Mouse (Mus musculus) forebrain, postnatal 0 days (tissue): ENCODE results near the gene Aebp2. TPM values are rescaled to one million over a fixed set of nuclear protein-coding genes. Genes with fewer than 3 reads are reported as not detected.
A peak's percentile ranks its signal among the peaks of the same experiment; 100 is the strongest.

Experiments used
- ATAC-seq: fragments of 200-750 bp; cut with Nextera tagmentation; 2 replicates; pipeline ENCODE4 v1.8.0; 2017; ENCODE audit warnings: mild to moderate bottlenecking, moderate library complexity
- DNase-seq: peaks from one replicate; pipeline ENCODE4 v3.0.0-alpha.2; 2015
- H3K27ac ChIP-seq: fragments of 300-500 bp; sonication (generic); 2 replicates; pipeline ENCODE4 v1.5.1; 2014; ENCODE audit warnings: low read depth, mild to moderate bottlenecking, antibody characterized with exemption, low read length, moderate library complexity, mixed read lengths
- H3K27me3 ChIP-seq: fragments of 300-500 bp; sonication (generic); 2 replicates; pipeline ENCODE4 v1.6.1; 2014; ENCODE audit warnings: mild to moderate bottlenecking, low read length, mixed read lengths; ENCODE audit not compliant: insufficient read depth
- H3K36me3 ChIP-seq: fragments of 300-500 bp; sonication (generic); 2 replicates; pipeline ENCODE4 v1.6.1; 2014; ENCODE audit warnings: mild to moderate bottlenecking, moderate library complexity; ENCODE audit not compliant: insufficient read depth
- H3K4me1 ChIP-seq: fragments of 300-500 bp; sonication (generic); 2 replicates; pipeline ENCODE4 v1.6.1; 2014; ENCODE audit warnings: antibody characterized with exemption; ENCODE audit not compliant: insufficient read depth
- H3K4me2 ChIP-seq: fragments of 300-500 bp; sonication (generic); 2 replicates; pipeline ENCODE4 v1.6.1; 2014; ENCODE audit warnings: low read depth, mild to moderate bottlenecking, moderate library complexity
- H3K4me3 ChIP-seq: fragments of 300-500 bp; sonication (generic); 2 replicates; pipeline ENCODE4 v1.5.1; 2014; ENCODE audit warnings: low read depth, low read length, mixed read lengths
- H3K9ac ChIP-seq: fragments of 300-500 bp; sonication (generic); 2 replicates; pipeline ENCODE4 v1.6.1; 2014; ENCODE audit warnings: mild to moderate bottlenecking
- H3K9me3 ChIP-seq: fragments of 300-500 bp; sonication (generic); 2 replicates; pipeline ENCODE4 v1.6.1; 2016; ENCODE audit warnings: low read length
- CTCF ChIP-seq: sonication (generic); IDR thresholded peaks from 2 replicates; pipeline ENCODE4 v1.5.1; 2016; ENCODE audit warnings: antibody characterized with exemption, control low read depth, low read depth
- WGBS: fragments of 180-500 bp; shearing (Covaris S2); extraction: QIAGEN DNeasy Blood & Tissue Kit; methylation state at CpG from one replicate; pipeline ENCODE4 v1.1.7; 2014; 5-methylcytosine and 5-hydroxymethylcytosine counted together
- polyA plus RNA-seq: library from polyadenylated mRNA; unstranded; fragments of >200 nt; fragmentation: Nextera tagmentation; extraction: Ambion mirVana; gene quantifications from 2 replicates; pipeline ENCODE4 v1.2.1, GENCODE M21; 2015
- total RNA-seq: library from RNA; depleted of rRNA; stranded (reverse); fragments of >200 nt; gene quantifications from 2 replicates; pipeline ENCODE4 v1.2.3, GENCODE M21; 2014

Gene Aebp2
- total and polyA plus RNA-seq, 2 experiments from 2014 or later = 4.0 to 34.6 TPM

- Histone ChIP-seq H3K4me3 (no peak overlapping the region), H3K27me3 (0 out of 2 replicates have a peak, but pooled peaks cover 1% of the 10 kb centered on the region), H3K9me3 (no peaks in the 10 kb centered on the region), H3K9ac (no peak overlapping the region), H3K36me3 (no peaks in the 10 kb centered on the region), H3K27ac (no peak overlapping the region), H3K4me1 (peaks cover 6% of the 10 kb centered on the region; the same call in 1 of the 2 replicates), H3K4me2 (no peak overlapping the region)
- DNase-seq (peak; percentile 67), ATAC-seq (peak; percentile 40; the same call in 1 of the 2 replicates)
- 40% methylated on average over 12 of the region's 12 CpGs for WGBS
- no peak for TF ChIP-seq CTCF
Measured at GRCm38 (mm10) chr6:140696192-140696879, 73.9 kb downstream of the Aebp2 start.

- TF ChIP-seq CTCF = no peak
- H3K36me3 ChIP-seq = no peaks in the 10 kb centered on the region
- 53% methylated on average over 11 of the region's 11 CpGs for WGBS
- H3K9ac ChIP-seq = no peak overlapping the region
- no peaks in the 10 kb centered on the region for H3K9me3 ChIP-seq
- H3K27ac ChIP-seq = no peak overlapping the region
- H3K4me2 ChIP-seq = no peak overlapping the region
- ATAC-seq (peak; percentile 90), DNase-seq (peak; percentile 90)
- 0 out of 2 replicates have a peak, but pooled peaks cover 3% of the 10 kb centered on the region for H3K27me3 ChIP-seq
- no peak overlapping the region for H3K4me3 ChIP-seq
- peaks cover 6% of the 10 kb centered on the region; the same call in 1 of the 2 replicates for H3K4me1 ChIP-seq
Measured at GRCm38 (mm10) chr6:140697994-140698393, 75.5 kb downstream of the Aebp2 start.

- no peak for TF ChIP-seq CTCF
Measured at GRCm38 (mm10) chr6:140698596-140698995, 76.1 kb downstream of the Aebp2 start.

GRCm38 (mm10) chr6:140701259-140701658, 78.8 kb downstream of the Aebp2 start:
- no peak for TF ChIP-seq CTCF
- WGBS = 86% methylated on average over 6 of the region's 6 CpGs
- H3K4me2 ChIP-seq = no peak overlapping the region
- no peak overlapping the region for H3K27ac ChIP-seq
- no peak overlapping the region for H3K4me3 ChIP-seq
- ATAC-seq (no peak), DNase-seq (no peak)
- no peaks in the 10 kb centered on the region for H3K9me3 ChIP-seq
- peaks cover 6% of the 10 kb centered on the region; the same call in 1 of the 2 replicates for H3K4me1 ChIP-seq
- no peak overlapping the region for H3K9ac ChIP-seq
- no peaks in the 10 kb centered on the region for H3K36me3 ChIP-seq
- 0 out of 2 replicates have a peak, but pooled peaks cover 3% of the 10 kb centered on the region for H3K27me3 ChIP-seq

More at GRCm38 (mm10) chr6:140698596-140698995, 76.1 kb downstream of the Aebp2 start:
- no peak overlapping the region for H3K4me3 ChIP-seq
- DNase-seq (no peak), ATAC-seq (no peak)
- 94% methylated on average over 1 of the region's 1 CpGs for WGBS
- H3K9me3 ChIP-seq = no peaks in the 10 kb centered on the region
- no peak overlapping the region for H3K9ac ChIP-seq
- no peak overlapping the region for H3K4me2 ChIP-seq
- 0 out of 2 replicates have a peak, but pooled peaks cover 3% of the 10 kb centered on the region for H3K27me3 ChIP-seq
- peaks cover 6% of the 10 kb centered on the region; the same call in 1 of the 2 replicates for H3K4me1 ChIP-seq
- H3K27ac ChIP-seq = no peak overlapping the region
- no peaks in the 10 kb centered on the region for H3K36me3 ChIP-seq

GRCm38 (mm10) chr6:140705132-140705531, 82.7 kb downstream of the Aebp2 start:
- H3K4me2 ChIP-seq = no peak overlapping the region
- WGBS = 89% methylated on average over 10 of the region's 10 CpGs

GRCm38 (mm10) chr6:140706056-140706455, 83.6 kb downstream of the Aebp2 start:
- ATAC-seq = no peak
- no peak for DNase-seq
- Histone ChIP-seq H3K27me3 (0 out of 2 replicates have a peak, but pooled peaks cover 3% of the 10 kb centered on the region), H3K9me3 (no peaks in the 10 kb centered on the region), H3K27ac (no peak overlapping the region), H3K4me3 (no peak overlapping the region), H3K4me2 (no peak overlapping the region), H3K4me1 (no peaks in the 10 kb centered on the region), H3K9ac (no peak overlapping the region), H3K36me3 (no peaks in the 10 kb centered on the region)
- 0 out of 2 replicates have a peak, but pooled peaks have one; percentile 17 for TF ChIP-seq CTCF
- 93% methylated on average over 5 of the region's 5 CpGs for WGBS

More at GRCm38 (mm10) chr6:140705132-140705531, 82.7 kb downstream of the Aebp2 start:
- Histone ChIP-seq H3K4me3 (no peak overlapping the region), H3K27ac (no peak overlapping the region), H3K9me3 (no peaks in the 10 kb centered on the region), H3K36me3 (no peaks in the 10 kb centered on the region), H3K4me1 (no peaks in the 10 kb centered on the region), H3K9ac (no peak overlapping the region), H3K27me3 (0 out of 2 replicates have a peak, but pooled peaks cover 3% of the 10 kb centered on the region)
- ATAC-seq (no peak), DNase-seq (no peak)
- no peak for TF ChIP-seq CTCF

- TF ChIP-seq CTCF = no peak
- Histone ChIP-seq H3K4me1 (no peaks in the 10 kb centered on the region), H3K27ac (no peak overlapping the region), H3K4me3 (no peak overlapping the region), H3K27me3 (no peaks in the 10 kb centered on the region), H3K9me3 (no peaks in the 10 kb centered on the region), H3K36me3 (no peaks in the 10 kb centered on the region), H3K9ac (no peak overlapping the region), H3K4me2 (no peak overlapping the region)
- WGBS = 82% methylated on average over 10 of the region's 10 CpGs
- DNase-seq (no peak), ATAC-seq (no peak)
Measured at GRCm38 (mm10) chr6:140708059-140708458, 85.6 kb downstream of the Aebp2 start.
